Mouse (Mus musculus) G1E (cell line): ENCODE measurements around the gene Gm49321.

Experiments
- CTCF ChIP-seq: IDR thresholded peaks from 2 replicates; pipeline ENCODE4 v1.5.1; 2012; ENCODE audit warnings: low read depth, low read length, inconsistent platforms, mixed read lengths
- GATA1 ChIP-seq: IDR thresholded peaks from 2 replicates; pipeline ENCODE4 v1.6.1; 2012; ENCODE audit warnings: borderline replicate concordance, low read length, inconsistent platforms, mixed read lengths
- GATA2 ChIP-seq: IDR thresholded peaks from 2 replicates; pipeline ENCODE4 v1.6.1; 2012; ENCODE audit warnings: low read depth, low read length, inconsistent platforms, borderline replicate concordance
- POLR2AphosphoS5 ChIP-seq: IDR thresholded peaks from 2 replicates; pipeline ENCODE4 v1.6.1; 2012; ENCODE audit warnings: low read depth, low read length, inconsistent platforms; ENCODE audit not compliant: insufficient replicate concordance
- TAL1 ChIP-seq: conservative IDR thresholded peaks from 2 replicates; pipeline ENCODE4 v1.6.1; 2012; ENCODE audit warnings: low read depth, low read length, inconsistent platforms, mixed read lengths

DNA sequence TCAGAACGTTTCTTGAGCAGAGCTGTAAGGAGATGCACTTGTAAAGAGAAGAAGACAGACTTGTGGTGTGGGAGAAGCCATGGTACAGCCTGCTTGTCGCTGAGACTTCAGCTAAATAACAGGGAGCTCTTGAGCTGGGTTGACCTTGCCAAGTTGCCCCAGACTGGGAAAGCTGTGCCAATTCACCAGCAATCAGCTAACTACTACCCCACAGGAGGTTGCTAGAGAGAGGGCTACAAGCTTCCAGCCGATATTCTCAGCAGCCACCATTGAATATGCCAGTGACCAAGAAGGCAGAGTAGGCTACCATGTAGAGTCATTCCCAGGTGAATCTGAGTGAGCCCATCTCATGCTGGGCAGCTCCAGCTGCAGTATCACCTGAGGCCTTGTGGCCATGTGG is 47.4 kb upstream of the Gm49321 start:
- TF ChIP-seq CTCF (no peak), GATA1 (no peak), TAL1 (no peak), POLR2AphosphoS5 (no peak), GATA2 (no peak)
